Mouse (Mus musculus) lung, postnatal 14 days (tissue): ENCODE measurements around the gene Krt78.

ENCODE experiments used
- DNase-seq: peaks from one replicate; pipeline ENCODE4 v3.0.0; 2021

The Krt78 gene

GRCm38 (mm10) chr15:101970536-101970935 is 16.4 kb upstream of the Krt78 start:
- DNase-seq = peak; percentile 75

GRCm38 (mm10) chr15:101966808-101967207 is 12.7 kb upstream of the Krt78 start:
- DNase-seq = peak; percentile 66

DNA sequence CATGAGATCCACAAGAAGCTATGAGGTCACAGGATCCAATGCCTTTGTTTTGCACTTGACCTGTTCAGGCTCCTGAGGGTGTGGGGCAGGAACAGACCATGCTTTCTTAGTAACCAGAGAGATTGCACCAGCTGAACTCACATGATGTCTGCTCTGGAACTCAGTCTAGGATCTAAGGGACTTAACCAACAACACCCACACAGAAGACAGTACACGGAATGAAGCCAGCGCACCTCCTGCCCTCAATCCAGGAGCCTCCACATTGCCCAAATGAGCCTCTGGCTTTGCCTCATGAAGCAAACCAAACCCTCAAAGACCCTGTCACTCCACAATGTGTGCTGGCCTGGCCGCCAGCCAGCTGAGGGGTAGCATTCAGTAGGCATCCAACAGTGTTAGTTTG is 4.8 kb upstream of the Krt78 start:
- DNase-seq = no peak

DNA sequence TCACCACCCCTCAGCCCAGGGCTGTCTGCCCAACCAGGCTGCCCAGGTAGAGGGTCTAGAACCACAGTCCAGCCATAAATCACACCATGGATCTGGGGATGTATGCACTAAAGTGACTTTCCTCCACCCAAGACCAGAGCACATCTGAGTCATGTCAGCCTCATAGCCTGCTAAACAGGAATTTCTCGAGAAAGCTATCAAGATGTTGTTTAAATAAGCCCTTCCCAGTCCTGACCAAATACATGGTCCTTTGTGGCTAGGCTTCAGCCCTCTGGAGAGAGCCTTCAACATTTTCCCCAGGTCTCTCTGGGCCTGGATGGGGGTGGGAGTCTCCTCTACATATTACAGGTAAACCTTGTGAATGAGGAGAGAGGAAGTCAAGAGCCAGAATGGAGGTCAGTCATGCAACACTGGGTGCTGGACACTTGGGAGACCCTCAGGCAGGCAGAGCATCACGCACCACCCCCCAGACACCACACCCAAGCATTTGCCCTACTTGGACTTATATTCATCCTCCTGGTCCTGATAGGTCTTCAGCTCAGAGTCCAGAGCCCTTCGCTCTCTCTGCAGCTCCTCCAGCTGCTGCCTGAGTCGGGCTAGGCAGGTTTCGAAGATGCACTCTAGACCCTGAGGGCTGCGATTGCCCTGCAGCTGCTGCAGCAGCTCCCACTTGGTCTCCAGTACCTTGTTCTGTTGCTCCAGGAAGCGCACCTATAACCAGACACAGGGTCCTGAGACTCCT is 1.2 kb downstream of the Krt78 start:
- DNase-seq = no peak

DNA sequence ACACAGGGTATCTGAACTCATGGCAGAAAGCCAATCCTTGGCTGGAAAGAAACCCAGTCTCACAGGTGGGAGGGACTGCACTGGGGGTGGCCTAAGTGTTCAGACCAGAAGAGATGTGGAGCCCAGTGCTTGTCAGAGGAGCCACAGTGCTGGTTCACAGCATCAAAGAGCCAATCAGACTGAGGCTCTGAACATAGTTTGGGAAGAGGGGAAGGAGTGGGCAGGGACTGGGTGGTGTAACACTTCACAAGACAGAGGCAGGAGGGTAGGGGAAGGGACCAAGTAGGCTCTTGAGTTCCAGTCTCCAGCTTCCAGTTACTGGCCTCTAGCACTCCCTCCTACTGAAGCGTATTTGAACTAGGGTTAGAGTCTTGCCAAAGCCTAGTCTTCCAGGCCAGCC is 8.7 kb downstream of the Krt78 start:
- DNase-seq = no peak

DNA sequence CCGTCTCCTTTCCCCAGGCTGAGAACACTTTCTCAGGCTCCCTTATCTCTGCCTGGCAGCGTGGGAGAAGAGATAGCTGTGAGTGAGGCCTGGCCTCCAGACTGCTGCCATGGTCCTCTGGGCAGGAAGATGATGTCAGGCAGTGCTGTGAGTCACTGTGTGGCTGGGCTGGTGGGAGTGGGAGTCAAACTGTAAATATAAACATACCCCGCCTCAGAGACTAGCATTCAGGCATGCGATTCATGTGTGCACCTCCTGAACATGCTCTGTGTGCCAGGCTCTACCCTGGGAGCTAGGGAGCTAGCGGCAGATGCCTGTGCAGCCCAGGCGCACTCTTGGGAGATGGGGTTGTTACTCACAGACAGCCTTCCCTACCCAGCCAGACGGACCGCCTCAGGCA is 12.1 kb downstream of the Krt78 start:
- no peak for DNase-seq

GRCm38 (mm10) chr15:101940274-101940829 is 13.7 kb downstream of the Krt78 start, which contains the start of gene Krt79:
TSS of gene Krt79 (minus strand) at chr15:101940324.
- DNase-seq = no peak

- no peak for DNase-seq
These were observed 15.3 kb downstream of the Krt78 start for GRCm38 (mm10) chr15:101938600-101939308.

DNA sequence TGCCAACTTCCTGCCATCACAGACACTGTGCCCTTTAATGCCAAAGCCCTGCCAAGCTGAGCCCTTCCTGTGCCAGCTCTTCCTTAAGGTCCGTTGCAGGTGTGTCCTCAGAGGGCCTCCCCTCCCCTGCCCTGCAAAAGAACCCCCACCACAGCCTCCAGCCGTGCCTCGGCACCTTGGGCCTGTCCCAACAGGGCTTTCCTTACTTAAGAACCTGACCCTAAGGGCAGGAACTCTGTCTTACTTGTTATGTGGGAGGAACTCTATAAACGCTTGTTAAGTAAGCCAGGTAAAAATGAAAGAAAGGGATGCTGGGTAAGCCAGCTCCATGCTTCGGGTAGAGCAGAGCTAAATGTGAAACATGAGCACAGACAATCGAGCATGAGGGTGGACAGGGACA is 21.1 kb downstream of the Krt78 start:
- no peak for DNase-seq

DNA sequence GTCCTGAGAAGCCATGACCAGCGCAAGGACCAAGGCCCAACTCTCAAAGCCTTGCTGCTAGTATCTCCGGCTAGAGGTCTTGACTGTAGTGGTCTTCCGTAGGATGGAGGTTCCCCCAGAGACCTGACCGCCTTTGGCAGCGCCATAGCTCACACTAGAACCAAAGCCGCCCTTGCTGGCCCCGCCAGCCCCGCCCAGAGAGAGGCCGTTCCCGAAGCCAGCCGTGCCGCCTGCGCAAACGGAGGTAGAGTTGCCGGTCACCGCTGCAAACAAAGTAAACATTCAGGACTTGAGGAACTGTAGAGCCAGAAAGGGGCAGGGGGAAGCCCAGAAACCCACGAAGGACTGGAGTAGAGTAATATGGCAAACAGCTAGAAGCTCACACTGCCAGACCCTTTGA is 24.4 kb downstream of the Krt78 start:
- DNase-seq = peak; percentile 28

- no peak for DNase-seq
These were observed 25.0 kb downstream of the Krt78 start for GRCm38 (mm10) chr15:101929087-101929486.

- DNase-seq = no peak
These were observed 26.6 kb downstream of the Krt78 start for GRCm38 (mm10) chr15:101927340-101928080.

DNA sequence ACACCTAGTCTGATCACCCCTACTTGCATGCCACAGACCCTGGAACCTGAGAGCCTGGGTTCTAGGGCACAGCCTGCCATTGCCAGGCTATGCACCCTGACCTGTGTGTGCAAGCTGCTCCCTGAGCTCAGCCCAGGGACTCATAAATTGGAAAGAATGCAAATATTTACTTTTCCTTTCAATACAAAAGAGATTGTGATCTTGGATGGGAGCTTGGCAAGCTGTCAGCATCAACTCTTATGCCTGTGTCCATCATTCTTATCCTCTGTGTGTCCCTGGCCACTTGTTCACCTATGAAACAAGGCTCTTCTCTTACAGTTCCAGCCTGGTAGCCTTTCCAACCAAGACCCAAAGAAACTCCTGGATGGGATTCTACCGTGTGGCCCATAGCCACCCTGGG is 29.0 kb downstream of the Krt78 start:
- no peak for DNase-seq

- DNase-seq = no peak
These were observed 29.5 kb downstream of the Krt78 start, which contains the start of gene Krt4 for GRCm38 (mm10) chr15:101924635-101925034. TSS of gene Krt4 (minus strand) at chr15:101924735.

DNA sequence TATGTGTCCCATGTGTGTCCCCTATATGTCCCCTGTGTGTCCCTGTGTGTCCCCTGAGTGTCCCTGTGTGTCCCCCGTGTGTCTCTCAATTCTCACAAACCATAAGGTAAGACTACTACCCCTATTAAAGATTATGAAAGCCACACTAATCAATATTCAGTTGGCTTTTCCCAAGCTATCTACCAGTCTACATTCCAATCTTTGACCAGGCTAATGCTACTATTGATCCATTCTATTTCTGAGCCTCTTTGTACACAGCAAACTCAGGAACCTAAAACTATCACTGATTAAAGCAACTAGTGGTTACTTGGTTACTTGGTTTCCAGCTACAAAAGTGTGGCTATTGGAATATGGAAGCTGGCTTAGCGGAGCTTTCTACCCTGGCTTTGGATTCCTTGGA is 31.8 kb downstream of the Krt78 start:
- DNase-seq = no peak

- no peak for DNase-seq
These were observed 38.0 kb downstream of the Krt78 start for GRCm38 (mm10) chr15:101916072-101916471.

DNA sequence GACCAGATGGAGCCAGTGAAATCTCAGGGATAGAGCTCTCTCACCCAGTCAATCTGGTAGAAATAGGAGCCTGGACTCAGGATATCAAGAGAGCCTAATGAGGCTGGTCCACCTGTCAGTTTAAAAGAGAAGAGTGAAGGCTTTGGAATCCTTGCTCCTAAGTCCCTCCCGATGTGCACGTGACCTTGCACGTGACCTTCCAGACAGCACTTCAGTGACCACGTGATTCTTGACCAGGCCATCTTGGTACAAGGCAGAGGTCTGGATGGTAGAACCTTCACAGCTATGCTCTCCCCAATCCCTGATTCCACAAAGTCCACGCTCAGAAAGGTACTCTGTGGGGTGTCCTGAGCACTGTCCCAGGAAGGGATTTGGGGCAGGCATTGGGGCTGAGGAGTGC is 49.2 kb downstream of the Krt78 start:
- DNase-seq = no peak

- no peak for DNase-seq
These were observed 51.6 kb downstream of the Krt78 start for GRCm38 (mm10) chr15:101902171-101903149.
